Mouse (Mus musculus): ENCODE results near the gene Ano3.
A peak's percentile ranks its signal among the peaks of the same experiment; 100 is the strongest.

The Ano3 gene

DNA sequence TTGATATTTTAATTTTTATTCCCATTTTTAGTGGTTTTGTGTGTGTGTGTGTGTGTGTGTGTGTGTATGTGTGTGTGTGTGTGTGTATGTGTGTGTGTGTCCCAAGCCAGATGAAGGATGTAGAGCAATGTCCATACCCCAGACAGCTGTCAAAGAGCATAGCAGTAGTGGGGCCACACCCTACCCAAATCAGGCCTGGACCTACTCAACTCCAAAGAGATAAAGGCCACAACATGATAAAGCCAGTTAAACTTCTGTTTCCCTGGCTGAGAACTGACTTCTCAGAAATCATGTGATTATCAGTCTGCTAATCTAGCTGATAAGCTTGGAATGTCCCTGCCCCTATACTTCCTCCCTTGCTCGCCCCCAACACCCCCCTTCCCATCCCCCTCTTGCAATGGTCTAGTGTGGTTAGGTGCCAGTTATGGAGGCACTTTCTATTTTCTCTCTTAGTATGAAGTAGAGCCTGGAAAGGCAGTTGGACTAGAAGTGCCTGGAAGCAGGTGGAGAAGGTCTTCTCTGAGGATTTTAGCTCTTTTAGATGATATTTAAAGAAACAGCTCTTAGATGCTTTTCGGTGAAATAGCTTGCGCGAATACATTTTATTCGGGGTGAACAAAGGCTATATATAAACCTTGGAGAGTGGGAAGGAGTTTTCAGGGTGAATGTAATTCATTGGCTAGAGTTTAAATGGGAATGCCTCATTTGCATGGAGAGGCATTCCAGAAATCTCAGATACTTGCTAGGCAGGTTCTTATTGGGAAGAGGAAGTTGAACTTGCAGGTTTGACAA, 144.2 kb downstream of the Ano3 start:
- DNase-seq (ENCODE audit: inconsistent ontology term): no peak

GRCm38 (mm10) chr2:110795928-110796327, 154.8 kb downstream of the Ano3 start:
- no peak for DNase-seq (ENCODE audit: inconsistent ontology term)

- DNase-seq (ENCODE audit: inconsistent ontology term): peak; percentile 51
These were observed 155.3 kb downstream of the Ano3 start for GRCm38 (mm10) chr2:110795433-110795832.

DNA sequence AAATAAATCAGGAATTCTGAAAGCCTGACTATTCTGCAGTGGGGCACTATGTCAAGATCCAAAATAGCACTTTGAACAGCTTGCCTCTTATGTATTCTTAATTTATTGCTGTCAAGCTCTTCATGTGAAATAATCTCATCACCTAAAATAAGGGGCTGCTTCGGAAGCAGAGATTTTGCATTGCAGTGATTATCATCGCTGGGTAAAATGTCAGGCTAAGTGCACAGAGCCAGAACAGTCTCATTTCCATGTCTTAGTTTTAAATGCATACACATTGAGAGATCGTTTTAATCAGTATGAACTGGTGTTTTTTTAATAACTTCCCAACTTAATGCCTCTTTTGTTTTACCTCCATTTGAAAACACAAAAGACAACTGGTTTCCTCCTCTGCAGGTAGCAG, 163.3 kb downstream of the Ano3 start:
- no peak for DNase-seq (ENCODE audit: inconsistent ontology term)

GRCm38 (mm10) chr2:110759434-110759833, 191.3 kb downstream of the Ano3 start:
- DNase-seq (ENCODE audit: inconsistent ontology term): no peak

GRCm38 (mm10) chr2:110757556-110757955, 193.2 kb downstream of the Ano3 start:
- no peak for DNase-seq (ENCODE audit: inconsistent ontology term)

DNA sequence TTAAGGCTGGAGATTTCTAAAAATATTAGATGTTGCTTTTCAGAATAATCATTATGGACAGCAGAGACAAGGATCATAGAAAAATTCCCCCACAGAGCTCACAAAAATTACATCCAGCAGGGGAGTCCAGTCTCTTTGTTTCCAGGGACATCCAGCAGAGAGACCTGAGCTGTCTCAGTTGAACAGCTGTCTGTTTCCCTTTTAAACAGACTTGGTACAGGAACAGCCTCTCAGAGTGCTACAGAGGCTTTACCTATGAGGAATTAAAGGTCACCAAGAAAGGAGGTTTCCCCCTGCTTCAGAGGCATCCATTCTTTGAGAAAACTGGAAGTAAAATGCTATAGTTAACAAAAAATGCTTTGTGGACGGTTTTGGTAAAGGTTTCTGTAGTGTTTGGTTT, 210.2 kb downstream of the Ano3 start:
- no peak for DNase-seq (ENCODE audit: inconsistent ontology term)

- DNase-seq (ENCODE audit: inconsistent ontology term): no peak
These were observed 210.9 kb downstream of the Ano3 start for GRCm38 (mm10) chr2:110739781-110740180.

- DNase-seq (ENCODE audit: inconsistent ontology term): no peak
These were observed 212.7 kb downstream of the Ano3 start for GRCm38 (mm10) chr2:110737981-110738380.

- no peak for DNase-seq (ENCODE audit: inconsistent ontology term)
These were observed 213.5 kb downstream of the Ano3 start for GRCm38 (mm10) chr2:110737236-110737635.

DNA sequence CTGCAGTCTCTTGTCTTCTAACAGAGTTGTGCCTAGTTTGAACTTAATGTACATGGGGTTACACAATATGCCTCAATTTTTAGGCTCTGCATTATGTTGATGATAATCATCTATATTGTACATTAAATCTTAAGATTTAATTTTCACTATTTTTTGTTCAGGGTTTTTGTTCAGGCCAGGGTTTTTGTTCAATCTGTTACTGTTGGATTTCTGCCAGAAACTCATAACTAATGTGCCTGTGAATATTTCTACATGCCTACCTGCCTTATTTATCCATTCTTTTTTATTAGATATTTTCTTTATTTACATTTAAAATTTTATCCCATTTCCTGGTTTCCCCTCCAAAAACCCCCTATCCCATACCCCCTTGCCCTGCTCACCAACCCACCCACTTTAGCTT, 224.6 kb downstream of the Ano3 start:
- no peak for DNase-seq (ENCODE audit: inconsistent ontology term)

- DNase-seq (ENCODE audit: inconsistent ontology term): peak; percentile 73
These were observed 228.5 kb downstream of the Ano3 start for GRCm38 (mm10) chr2:110722208-110722607.

GRCm38 (mm10) chr2:110721290-110721753, 229.4 kb downstream of the Ano3 start, which contains the start of gene Muc15:
Muc15 (plus strand) TSS chr2:110721340.
- DNase-seq (ENCODE audit: inconsistent ontology term): no peak

DNA sequence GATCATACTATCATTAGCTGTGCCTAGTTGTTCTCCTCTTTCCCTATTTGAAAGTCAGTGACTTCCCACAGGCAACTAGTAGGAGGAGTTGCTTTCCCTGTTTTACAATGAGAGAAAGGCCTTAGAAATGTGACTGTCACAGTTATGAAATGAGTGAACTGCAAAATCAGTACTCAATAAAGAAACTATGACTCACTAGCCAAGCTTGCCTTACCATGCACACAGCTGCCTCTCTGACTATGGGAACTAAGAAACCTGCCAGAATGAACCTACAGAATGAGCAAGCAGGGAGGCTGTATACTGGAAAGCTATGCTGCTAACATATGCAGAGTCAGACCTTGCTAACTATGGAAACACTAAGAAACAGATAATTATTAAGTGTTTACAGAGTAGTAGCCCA, 231.7 kb downstream of the Ano3 start:
- DNase-seq (ENCODE audit: inconsistent ontology term): peak; percentile 67

DNA sequence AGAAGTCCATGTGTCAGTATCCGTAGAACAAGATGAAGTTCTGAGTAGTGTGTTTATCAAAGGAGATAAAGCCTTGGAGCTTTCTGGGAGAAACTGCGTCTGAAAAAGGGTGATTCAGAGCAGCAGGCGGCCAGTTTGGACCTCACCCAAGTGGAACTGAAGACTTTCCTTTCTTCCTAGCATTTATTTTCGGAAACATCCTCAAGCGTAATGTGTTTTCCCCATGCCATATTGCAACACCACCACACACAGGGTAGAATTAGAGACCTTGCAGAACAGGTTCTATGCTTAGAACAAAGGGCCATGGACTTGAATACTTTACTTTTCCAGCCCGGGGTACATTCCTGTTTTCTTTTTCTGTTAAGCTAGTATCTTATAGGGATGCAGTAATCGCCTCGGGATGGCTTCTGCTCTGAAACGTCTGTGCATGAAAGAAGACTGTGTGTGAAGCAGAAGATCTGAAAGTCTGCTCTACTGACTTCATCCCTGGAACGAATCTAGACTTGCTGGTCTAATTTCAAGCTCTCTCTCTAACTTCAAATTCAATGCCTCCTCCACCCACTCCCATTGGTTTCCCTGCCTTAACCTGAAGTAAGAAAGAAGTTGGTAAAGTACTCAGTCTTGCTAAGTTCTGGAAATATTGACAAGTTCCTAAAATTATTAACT, 240.5 kb downstream of the Ano3 start:
- DNase-seq (ENCODE audit: inconsistent ontology term): no peak

DNA sequence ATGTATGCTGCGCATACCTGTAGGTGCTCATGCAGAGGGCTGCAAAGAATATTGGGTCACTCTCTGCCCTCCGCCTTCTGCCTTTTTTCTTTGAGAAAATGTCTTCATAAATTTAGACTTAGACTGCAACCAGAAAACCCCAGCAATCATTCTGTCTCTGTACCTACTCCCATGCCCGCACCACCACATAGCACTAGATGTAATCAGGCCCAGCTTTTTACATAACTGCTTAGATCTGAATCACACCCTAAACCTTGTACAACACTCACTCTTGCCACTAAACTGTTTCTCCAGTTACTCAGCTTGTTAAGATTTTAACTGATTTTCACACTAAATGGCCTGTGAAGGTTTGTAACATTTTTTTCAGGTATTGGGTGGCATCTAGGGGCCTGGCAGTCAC, 241.3 kb downstream of the Ano3 start:
- no peak for DNase-seq (ENCODE audit: inconsistent ontology term)

DNA sequence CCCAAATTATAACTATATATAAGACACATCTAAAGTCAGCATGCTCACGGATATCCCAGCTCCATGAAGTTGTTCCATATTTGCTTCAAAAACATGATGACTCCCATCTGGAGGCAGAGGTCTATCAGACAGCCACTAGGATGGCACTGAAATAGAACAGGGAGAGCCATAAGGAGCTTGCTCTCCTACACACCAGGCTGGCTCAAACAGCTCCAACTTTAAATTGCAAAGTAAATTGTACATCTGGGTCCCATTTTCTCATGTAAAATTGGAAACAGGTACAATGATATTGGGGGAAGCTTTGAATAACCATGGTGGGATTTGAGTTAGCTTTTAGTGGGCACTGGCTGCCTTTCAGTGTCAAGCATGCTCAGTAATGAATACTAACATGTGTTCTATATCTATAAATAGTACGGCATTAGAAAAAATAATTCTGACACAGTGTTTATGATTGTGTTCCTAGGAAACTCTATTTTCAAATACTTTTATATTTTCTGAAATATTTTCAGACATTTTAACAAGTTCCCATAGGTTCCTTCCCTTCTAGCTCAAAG, 279.6 kb downstream of the Ano3 start:
- DNase-seq (ENCODE audit: inconsistent ontology term): no peak

DNA sequence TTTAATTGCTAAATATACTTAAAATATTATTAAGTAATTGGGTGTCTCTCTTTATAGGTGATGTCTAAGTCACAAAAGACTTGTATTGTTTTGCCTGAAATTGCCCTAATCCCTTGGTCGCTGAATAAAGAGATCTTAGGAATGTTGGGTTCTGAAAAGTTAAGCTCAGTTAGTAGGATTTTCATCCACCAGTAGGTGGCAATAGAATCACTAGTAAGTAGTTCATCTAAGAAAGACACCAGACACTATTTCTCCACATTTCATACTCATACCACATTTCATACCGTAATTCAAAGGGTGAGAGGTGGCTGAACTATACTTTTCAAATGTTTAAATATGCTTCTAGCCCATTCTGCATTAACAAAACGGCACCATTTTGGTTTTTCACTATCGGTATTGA, 287.4 kb downstream of the Ano3 start:
- peak; percentile 5 for DNase-seq (ENCODE audit: inconsistent ontology term)

- DNase-seq (ENCODE audit: inconsistent ontology term): no peak
These were observed 305.9 kb downstream of the Ano3 start for GRCm38 (mm10) chr2:110644846-110645245.

DNA sequence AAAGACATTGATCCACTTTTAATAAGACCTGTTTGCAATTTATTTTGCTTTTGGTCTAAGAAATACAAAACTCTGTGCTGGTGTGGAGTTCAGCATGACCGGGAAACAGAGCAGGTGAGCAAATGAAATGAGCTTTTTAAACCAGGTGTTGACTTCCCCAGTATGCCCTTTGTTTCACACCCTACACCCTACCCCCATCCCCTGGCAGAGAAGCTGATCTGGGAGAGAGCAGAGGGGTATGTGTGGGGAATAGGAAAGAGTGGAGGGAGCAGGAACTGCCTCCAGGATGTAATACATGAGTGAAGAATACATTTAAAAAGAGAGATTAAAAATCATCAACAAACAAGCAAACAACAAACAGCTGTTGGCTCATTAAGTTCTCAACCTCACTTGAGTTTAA, 306.4 kb downstream of the Ano3 start:
- no peak for DNase-seq (ENCODE audit: inconsistent ontology term)
